Mouse (Mus musculus) erythroblast, embryonic 14.5 days (primary cell): ENCODE measurements around the gene Uqcc3.

Experiments used
- GATA1 ChIP-seq: IDR thresholded peaks from 2 replicates; pipeline ENCODE4 v1.6.1; 2012; ENCODE audit warnings: low read length, inconsistent platforms, mixed read lengths
- TAL1 ChIP-seq: IDR thresholded peaks from 3 replicates; pipeline ENCODE4 v1.6.1; 2012; ENCODE audit warnings: low read length, inconsistent platforms, mixed read lengths

DNA sequence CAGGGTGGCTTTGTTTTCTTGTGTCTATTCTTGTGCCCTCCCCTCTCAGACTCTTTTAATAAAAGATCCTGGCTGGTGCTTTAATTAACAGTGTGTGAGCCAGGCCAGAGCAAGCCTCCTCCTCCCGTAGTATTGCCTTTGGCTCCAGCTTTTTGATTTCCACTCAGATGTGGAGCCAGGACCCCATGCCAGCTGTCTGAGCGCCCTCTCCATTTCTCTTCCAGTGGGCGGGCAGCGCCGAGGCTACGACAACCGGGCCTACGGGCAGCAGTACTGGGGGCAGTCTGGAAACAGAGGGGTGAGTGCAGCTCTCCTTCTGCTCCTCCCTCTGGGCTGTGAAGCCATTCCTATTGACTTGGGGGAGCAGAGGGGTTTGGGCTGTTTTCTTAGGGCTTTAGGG, 50.1 kb downstream of the Uqcc3 start:
- TF ChIP-seq TAL1 (no peak), GATA1 (no peak)
